Mouse (Mus musculus): ENCODE data around the gene Zfp92. TPM values are rescaled to one million over a fixed set of nuclear protein-coding genes. Genes with fewer than 3 reads are reported as not detected.

Zfp92 gene
- total and polyA plus RNA-seq, 3 experiments = 0.10 to 0.38 (median 0.26) TPM

DNA sequence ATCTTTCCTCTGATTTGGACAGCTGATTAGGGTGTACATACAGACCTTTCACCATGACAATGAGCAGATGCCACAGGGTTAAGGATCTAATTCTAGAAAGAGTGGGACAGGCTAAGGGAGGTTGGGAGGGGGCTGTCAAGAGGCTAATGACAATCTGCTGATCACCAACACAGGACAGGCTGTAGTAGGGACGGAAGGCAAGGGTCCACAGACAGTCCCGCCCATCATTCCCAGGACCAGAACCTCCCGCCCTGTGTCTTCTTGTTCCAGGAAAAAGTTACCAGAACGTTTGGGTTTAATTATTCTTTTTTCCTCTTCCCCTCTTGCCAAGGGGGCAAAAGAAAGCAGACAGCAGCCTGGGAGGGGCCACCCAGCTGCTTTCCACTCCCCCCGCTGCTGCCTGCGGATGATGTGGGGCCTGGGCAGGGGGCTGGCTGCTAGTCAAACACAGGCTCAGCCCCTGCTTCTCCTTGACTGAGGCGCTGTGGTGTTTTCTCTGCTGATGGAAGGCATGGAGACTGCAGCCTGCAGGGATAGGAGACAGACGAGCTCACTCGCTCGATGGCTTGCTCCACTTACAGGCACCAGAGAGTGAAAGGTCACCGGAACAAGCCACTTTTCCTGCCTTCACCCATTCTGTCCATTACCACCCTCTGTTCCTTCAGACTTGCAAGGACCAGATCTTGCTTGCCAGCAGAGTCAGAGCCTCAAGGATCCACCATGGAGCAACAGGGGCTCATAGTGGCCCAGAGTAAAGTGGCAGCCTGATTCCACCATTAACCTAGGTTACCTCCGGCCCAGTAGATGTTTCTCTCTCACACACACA is 63.7 kb downstream of the Zfp92 start:
- DNase-seq = no peak

DNA sequence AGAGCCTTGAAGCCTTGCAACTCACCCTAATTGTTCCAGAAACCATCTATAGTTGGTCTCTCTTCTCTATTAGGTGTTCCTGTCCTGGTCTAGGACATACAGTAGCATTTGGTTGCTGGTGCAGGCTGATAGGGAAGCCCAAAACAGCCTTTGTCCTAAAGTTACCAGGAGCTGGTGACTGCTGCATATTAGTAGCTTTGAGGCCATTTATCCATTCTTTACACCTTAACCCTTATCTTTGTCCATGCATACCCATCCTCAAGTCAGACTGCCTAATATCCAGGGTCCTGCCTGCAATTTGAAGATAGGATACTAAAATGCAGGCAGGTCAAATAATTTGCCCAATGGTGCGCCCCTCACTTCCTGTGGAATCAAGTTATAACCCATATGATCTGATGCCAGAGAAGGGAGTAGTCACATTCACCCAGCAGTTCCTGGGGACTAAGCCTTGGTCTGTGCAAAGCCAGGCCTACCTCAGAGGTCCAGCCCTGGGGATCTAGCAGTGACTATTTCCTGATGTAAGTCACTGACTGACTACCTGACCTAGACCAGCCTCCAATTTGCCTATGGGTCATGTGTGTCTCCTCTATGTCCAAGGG is 64.9 kb downstream of the Zfp92 start:
- no peak for DNase-seq

DNA sequence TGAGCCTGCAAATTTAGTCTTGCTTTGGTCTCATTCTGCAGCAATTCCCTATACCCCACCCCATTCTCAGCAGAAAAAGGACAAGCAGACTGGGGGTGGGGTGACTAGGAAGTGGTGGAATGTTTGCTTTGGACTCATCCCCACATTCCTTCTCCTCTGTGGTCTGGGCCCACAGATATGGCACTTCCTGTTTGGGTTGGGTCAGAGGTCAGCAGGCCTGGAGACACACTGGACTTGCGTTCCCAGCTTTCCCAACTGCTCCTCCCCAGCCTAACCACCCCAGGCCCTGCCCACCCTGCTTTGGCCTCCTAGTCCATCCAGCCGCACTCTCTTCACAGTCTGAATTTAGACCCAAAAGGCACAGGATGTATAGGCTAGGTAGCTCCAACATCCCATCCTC is 65.7 kb downstream of the Zfp92 start:
- DNase-seq = peak; percentile 42

DNA sequence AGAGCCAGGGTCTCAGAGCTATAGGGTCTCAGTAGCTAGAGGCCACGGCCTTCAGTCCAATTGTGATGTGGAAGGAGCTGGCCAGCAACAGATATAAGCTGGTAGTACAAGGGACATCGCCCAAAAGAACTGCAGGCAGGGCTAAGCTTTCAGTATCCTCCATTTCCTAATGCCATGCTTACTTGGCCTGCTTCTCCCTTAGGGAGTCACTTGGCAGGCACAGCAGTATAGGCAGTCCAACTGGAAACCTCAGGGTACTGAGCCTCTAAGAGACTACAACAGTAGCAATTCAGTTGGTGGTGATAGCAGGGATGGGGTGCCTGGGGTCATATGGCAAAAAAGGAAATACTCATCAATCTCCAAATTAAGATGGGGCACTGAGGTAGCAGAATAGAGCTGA is 66.6 kb downstream of the Zfp92 start:
- no peak for DNase-seq

Other genes with a start within 250 kb of the Zfp92 start
- gene Spin2d, start 234.1 kb upstream of the Zfp92 start, total RNA-seq (2021) = not detected
- gene Spin2d, start 234.1 kb upstream of the Zfp92 start, polyA plus RNA-seq (2012; rRNA removed) = not detected in 2 replicates
- gene Xlr3b, start 218.9 kb upstream of the Zfp92 start, total RNA-seq (2021) = 10 to 100 TPM in 1 of 2 experiments, 1 to 10 TPM in 1; 1.8 to 10.8 TPM
- 0.17 and 0.19 TPM in 2 replicates for gene Xlr3b, start 218.9 kb upstream of the Zfp92 start, polyA plus RNA-seq (2012; rRNA removed)
- 1 to 10 TPM in 1 of 2 experiments, under 1 TPM in 1; 0.61 to 1.1 TPM for gene Xlr4b, start 196.8 kb upstream of the Zfp92 start, total RNA-seq (2021)
- 0.06 TPM in 1 of 2 replicates, not detected in the other for gene Xlr4b, start 196.8 kb upstream of the Zfp92 start, polyA plus RNA-seq (2012; rRNA removed)
- gene F8a, start 182.8 kb upstream of the Zfp92 start, total RNA-seq (2021) = 10 to 100 TPM in 1 of 2 experiments, 1 to 10 TPM in 1; 8.0 to 11.8 TPM
- gene F8a, start 182.8 kb upstream of the Zfp92 start, polyA plus RNA-seq (2012; rRNA removed) = 50.8 and 53.5 TPM in 2 replicates
- gene Xlr4c, start 168.0 kb upstream of the Zfp92 start, total RNA-seq (2021) = 1 to 10 TPM in 1 of 2 experiments, not detected in 1; 1.7 TPM
- gene Xlr4c, start 168.0 kb upstream of the Zfp92 start, polyA plus RNA-seq (2012; rRNA removed) = not detected in 2 replicates
- under 1 TPM in 1 of 2 experiments, not detected in 1; 0.32 TPM for gene Xlr3c, start 145.7 kb upstream of the Zfp92 start, total RNA-seq (2021)
- not detected in 2 replicates for gene Xlr3c, start 145.7 kb upstream of the Zfp92 start, polyA plus RNA-seq (2012; rRNA removed)
- under 1 TPM in 1 of 2 experiments, not detected in 1; 0.49 TPM for gene Xlr5a, start 118.1 kb upstream of the Zfp92 start, total RNA-seq (2021)
- gene Xlr5a, start 118.1 kb upstream of the Zfp92 start, polyA plus RNA-seq (2012; rRNA removed) = not detected in 2 replicates
- not detected for gene Xlr5c, start 118.1 kb upstream of the Zfp92 start, total RNA-seq (2021)
- 0.25 TPM in 1 of 2 replicates, not detected in the other for gene Xlr5c, start 118.1 kb upstream of the Zfp92 start, polyA plus RNA-seq (2012; rRNA removed)
- gene Gm45015, start 74.3 kb upstream of the Zfp92 start, total RNA-seq (2021) = not detected
- gene Gm45015, start 74.3 kb upstream of the Zfp92 start, polyA plus RNA-seq (2012; rRNA removed) = not detected in 2 replicates
- 10 to 100 TPM; 14.7 to 17.0 TPM for gene Zfp275, start 68.5 kb upstream of the Zfp92 start, total RNA-seq (2021)
- gene Zfp275, start 68.5 kb upstream of the Zfp92 start, polyA plus RNA-seq (2012; rRNA removed) = 10.7 and 12.5 TPM in 2 replicates
- gene Gm18336, start 12.4 kb upstream of the Zfp92 start, total RNA-seq (2021) = not detected
- 0.03 TPM in 1 of 2 replicates, not detected in the other for gene Gm18336, start 12.4 kb upstream of the Zfp92 start, polyA plus RNA-seq (2012; rRNA removed)
- gene Trex2, start 24.2 kb downstream of the Zfp92 start, total RNA-seq (2021) = not detected
- 0.13 TPM in 1 of 2 replicates, not detected in the other for gene Trex2, start 24.2 kb downstream of the Zfp92 start, polyA plus RNA-seq (2012; rRNA removed)
- gene Haus7, start 47.9 kb downstream of the Zfp92 start, total RNA-seq (2021) = 10 to 100 TPM; 20.3 to 31.3 TPM
- gene Haus7, start 47.9 kb downstream of the Zfp92 start, polyA plus RNA-seq (2012; rRNA removed) = 12.6 and 15.5 TPM in 2 replicates
- 100 to 1,000 TPM; 290 to 364 TPM for gene Bgn, start 72.5 kb downstream of the Zfp92 start, total RNA-seq (2021)
- 197 and 251 TPM in 2 replicates for gene Bgn, start 72.5 kb downstream of the Zfp92 start, polyA plus RNA-seq (2012; rRNA removed)
- gene Atp2b3, start 92.0 kb downstream of the Zfp92 start, total RNA-seq (2021) = 10 to 100 TPM; 38.2 to 42.3 TPM
- gene Atp2b3, start 92.0 kb downstream of the Zfp92 start, polyA plus RNA-seq (2012; rRNA removed) = 24.9 and 29.0 TPM in 2 replicates
- under 1 TPM; 0.26 to 0.66 TPM for gene Dusp9, start 228.3 kb downstream of the Zfp92 start, total RNA-seq (2021)
- 0.33 and 0.40 TPM in 2 replicates for gene Dusp9, start 228.3 kb downstream of the Zfp92 start, polyA plus RNA-seq (2012; rRNA removed)
- gene Pnck, start 249.0 kb downstream of the Zfp92 start, total RNA-seq (2021) = 1 to 10 TPM; 6.1 to 7.1 TPM
- 6.3 and 10.9 TPM in 2 replicates for gene Pnck, start 249.0 kb downstream of the Zfp92 start, polyA plus RNA-seq (2012; rRNA removed)

All from adrenal gland, adult 2 months (tissue).